In genomic region chr19:46962171-46962772, GRCm38 (mm10) we compare ENCODE assay signal across 8 mouse cellular contexts. TPM values are rescaled to one million over a fixed set of nuclear protein-coding genes. Genes with fewer than 3 reads are reported as not detected.
DNase-seq lines count a peak whose midpoint lies in the region; ATAC-seq and TF ChIP-seq lines count a peak whose summit lies in the region.

No protein-coding gene starts in this region.

- WGBS in embryonic facial prominence, embryonic 13.5 days = under 1% methylated on average over 43 of the region's 54 CpGs
- under 1% methylated on average over 54 of the region's 54 CpGs for WGBS in liver, adult 2 months

- H3K36me3 ChIP-seq in embryonic facial prominence, embryonic 13.5 days = no peaks in the 10 kb centered on the region
- no peaks in the 10 kb centered on the region for H3K36me3 ChIP-seq in liver, adult 2 months (ENCODE audit: control insufficient read depth, insufficient read depth, low read length)

- peak overlapping the region; percentile 92 for H3K9ac ChIP-seq in embryonic facial prominence, embryonic 13.5 days
- H3K9ac ChIP-seq in liver, adult 2 months (ENCODE audit: low read depth, low read length) = peak overlapping the region; percentile 72

- DNase-seq in B cell, adult 2 months = peak; percentile 80 to 82
- peak; percentile 61 to 68 for DNase-seq in adrenal gland, postnatal 4 days (ENCODE audit: low spot score in 2 of 2)
- DNase-seq in heart, adult 9 months (ENCODE audit: low spot score in 2 of 2) = peak; percentile 61 to 65
- DNase-seq in kidney, adult 8-10 months = peak; percentile 81 to 84
- peak; percentile 65 for DNase-seq in liver, adult 2 months (ENCODE audit: extremely low read depth, low read depth, low spot score)
- DNase-seq in spleen, postnatal 36 days (ENCODE audit: low spot score in 2 of 2) = peak; percentile 77 to 86

- H3K27me3 ChIP-seq in embryonic facial prominence, embryonic 13.5 days = no peaks in the 10 kb centered on the region
- no peaks in the 10 kb centered on the region for H3K27me3 ChIP-seq in liver, adult 2 months (ENCODE audit: control insufficient read depth, insufficient read depth, low read length)

- peak overlapping the region; percentile 63 for H3K4me2 ChIP-seq in embryonic facial prominence, embryonic 13.5 days

- peaks cover 33% of the 10 kb centered on the region for H3K4me1 ChIP-seq in embryonic facial prominence, embryonic 13.5 days
- peaks cover 25% of the 10 kb centered on the region for H3K4me1 ChIP-seq in liver, adult 2 months (ENCODE audit: control insufficient read depth, insufficient read depth, low read length)

- H3K27ac ChIP-seq in embryonic facial prominence, embryonic 13.5 days = peak overlapping the region; percentile 97
- peak overlapping the region; percentile 87 for H3K27ac ChIP-seq in liver, adult 2 months (replicated peaks; ENCODE audit: insufficient read depth, low read depth, low read length)

- 0 out of 2 replicates have a peak, but pooled peaks have one; percentile 31 for TF ChIP-seq POLR2A in liver, adult 2 months (IDR thresholded peaks at IDR 0.05; ENCODE audit: extremely low read depth, insufficient read depth, low read length)

- H3K4me3 ChIP-seq in embryonic facial prominence, embryonic 13.5 days = peak overlapping the region; percentile 78
- H3K4me3 ChIP-seq in liver, adult 2 months (ENCODE audit: insufficient read depth, low read depth, low read length) = peak overlapping the region; percentile 66

- peaks cover 16% of the 10 kb centered on the region; the same call in 1 of the 2 replicates for H3K79me2 ChIP-seq in liver, adult 2 months (ENCODE audit: control insufficient read depth, insufficient read depth, low read length)

- ATAC-seq in embryonic facial prominence, embryonic 13.5 days (ENCODE audit: insufficient number of reproducible peaks, insufficient read depth, low FRiP score, low TSS enrichment, low read depth) = peak; percentile 92
- peak; percentile 62 for ATAC-seq in monocyte, adult 5-6 weeks (replicated peaks; ENCODE audit: insufficient number of reproducible peaks, low FRiP score, low TSS enrichment, poor library complexity, severe bottlenecking)

- no peaks in the 10 kb centered on the region for H3K9me3 ChIP-seq in embryonic facial prominence, embryonic 13.5 days

- TF ChIP-seq CTCF in liver, adult 2 months (IDR thresholded peaks at IDR 0.05; ENCODE audit: low read depth, low read length) = no peak

RNA-seq across cellular contexts. Expression of gene Ina, which starts 52.2 kb away (rescaled TPM):
- 10 to 100 TPM; 15.5 to 23.5 TPM for total RNA-seq in adrenal gland, postnatal 4 days (2021)
- 8.4 TPM in 2 replicates for polyA plus RNA-seq in embryonic facial prominence, embryonic 13.5 days (2015; fragmentation: Nextera tagmentation; extraction: Ambion mirVana)
- total RNA-seq in liver, adult 2 months (2014; rRNA removed) = under 0.01 TPM in 1 of 2 replicates, not detected in the other
- not detected in 2 replicates for polyA plus RNA-seq in liver, adult 2 months (2012; rRNA removed)
- not detected in 3 replicates for total RNA-seq in monocyte, adult 5-6 weeks (2017)

RNA-seq across cellular contexts. Expression of gene Nt5c2, which starts 52.7 kb away (rescaled TPM):
- 100 to 1,000 TPM; 106 to 107 TPM for total RNA-seq in adrenal gland, postnatal 4 days (2021)
- polyA plus RNA-seq in embryonic facial prominence, embryonic 13.5 days (2015; fragmentation: Nextera tagmentation; extraction: Ambion mirVana) = 69.1 and 77.3 TPM in 2 replicates
- total RNA-seq in liver, adult 2 months (2014; rRNA removed) = 12.6 and 14.8 TPM in 2 replicates
- 7.4 and 7.5 TPM in 2 replicates for polyA plus RNA-seq in liver, adult 2 months (2012; rRNA removed)
- total RNA-seq in monocyte, adult 5-6 weeks (2017) = 45.4 to 63.8 TPM (median 58.6 TPM) in 3 replicates

Comparison
In these comparisons a context has a peak if more than half of its experiments do, and no peak if none do; other contexts are left out.
1. Peak in every context shown above with its lines: DNase-seq, ATAC-seq, H3K4me3 ChIP-seq and H3K27ac ChIP-seq.
2. RNA of gene Ina, which starts 52.2 kb away (total RNA-seq): 15.5 to 23.5 TPM in adrenal gland, postnatal 4 days; under 0.01 TPM in liver, adult 2 months and not detected in monocyte, adult 5-6 weeks; every median in the first group is over 10 times any median in the second.